Mouse (Mus musculus): ENCODE measurements around the gene Ly6g5c.

Ly6g5c gene

GRCm38 (mm10) chr17:35082841-35083576 is 25.1 kb upstream of the Ly6g5c start:
- no peak for DNase-seq (ENCODE audit: low spot score)

GRCm38 (mm10) chr17:35083929-35084497 is 24.1 kb upstream of the Ly6g5c start:
- DNase-seq (ENCODE audit: low spot score): no peak

- DNase-seq (ENCODE audit: low spot score): no peak
Measured at GRCm38 (mm10) chr17:35085208-35085865, 22.7 kb upstream of the Ly6g5c start, which contains the start of gene Ly6g6f. Ly6g6f (minus strand) TSS chr17:35085610.

- no peak for DNase-seq (ENCODE audit: low spot score)
Measured at GRCm38 (mm10) chr17:35088151-35088550, 19.9 kb upstream of the Ly6g5c start.

GRCm38 (mm10) chr17:35088825-35089644 is 19.0 kb upstream of the Ly6g5c start, which contains the start of gene Abhd16a:
Abhd16a (plus strand) TSS chr17:35089263.
- peak; percentile 98 for DNase-seq (ENCODE audit: low spot score)

GRCm38 (mm10) chr17:35090166-35090932 is 17.7 kb upstream of the Ly6g5c start:
- DNase-seq (ENCODE audit: low spot score): no peak

- DNase-seq (ENCODE audit: low spot score): no peak
Measured at GRCm38 (mm10) chr17:35092403-35093198, 15.5 kb upstream of the Ly6g5c start.

GRCm38 (mm10) chr17:35094475-35095365 is 13.4 kb upstream of the Ly6g5c start:
- DNase-seq (ENCODE audit: low spot score): no peak

- no peak for DNase-seq (ENCODE audit: low spot score)
Measured at GRCm38 (mm10) chr17:35096597-35096996, 11.5 kb upstream of the Ly6g5c start.

- DNase-seq (ENCODE audit: low spot score): no peak
Measured at GRCm38 (mm10) chr17:35097164-35097655, 10.9 kb upstream of the Ly6g5c start.

GRCm38 (mm10) chr17:35100196-35100765 is 7.8 kb upstream of the Ly6g5c start:
- no peak for DNase-seq (ENCODE audit: low spot score)

- DNase-seq (ENCODE audit: low spot score): no peak
Measured at GRCm38 (mm10) chr17:35101161-35101560, 6.9 kb upstream of the Ly6g5c start.

- no peak for DNase-seq (ENCODE audit: low spot score)
Measured at GRCm38 (mm10) chr17:35102299-35102698, 5.8 kb upstream of the Ly6g5c start.

- no peak for DNase-seq (ENCODE audit: low spot score)
Measured at GRCm38 (mm10) chr17:35103221-35103690, 4.8 kb upstream of the Ly6g5c start.

- DNase-seq (ENCODE audit: low spot score): no peak
Measured at GRCm38 (mm10) chr17:35104079-35104478, 4.0 kb upstream of the Ly6g5c start.

- no peak for DNase-seq (ENCODE audit: low spot score)
Measured at GRCm38 (mm10) chr17:35104754-35105153, 3.3 kb upstream of the Ly6g5c start.

GRCm38 (mm10) chr17:35105740-35106389 is 2.2 kb upstream of the Ly6g5c start:
- DNase-seq (ENCODE audit: low spot score): peak; percentile 65

GRCm38 (mm10) chr17:35106522-35106921 is 1.6 kb upstream of the Ly6g5c start:
- DNase-seq (ENCODE audit: low spot score): no peak
